Mouse (Mus musculus) liver, embryonic 13.5 days (tissue): ENCODE measurements around the gene Gnb1. TPM values are rescaled to one million over a fixed set of nuclear protein-coding genes. Genes with fewer than 3 reads are reported as not detected.

Experiments
- ATAC-seq: fragments of 200-750 bp; cut with Nextera tagmentation; 2 replicates; pipeline ENCODE4 v1.8.0; 2017; ENCODE audit warnings: low read depth, mild to moderate bottlenecking, moderate number of reproducible peaks, moderate library complexity
- DNase-seq: peaks from one replicate; pipeline ENCODE4 v3.0.0; 2022
- H3K27ac ChIP-seq: fragments of 300-500 bp; sonication (generic); 2 replicates; pipeline ENCODE4 v1.5.1; 2015; ENCODE audit warnings: moderate library complexity, mild to moderate bottlenecking, inconsistent platforms
- H3K27me3 ChIP-seq: fragments of 300-500 bp; sonication (generic); 2 replicates; pipeline ENCODE4 v1.6.1; 2015; ENCODE audit warnings: mild to moderate bottlenecking, inconsistent platforms
- H3K36me3 ChIP-seq: fragments of 300-500 bp; sonication (generic); 2 replicates; pipeline ENCODE4 v1.6.1; 2015; ENCODE audit warnings: mild to moderate bottlenecking, inconsistent platforms
- H3K4me1 ChIP-seq: fragments of 300-500 bp; sonication (generic); replicated peaks from 2 replicates; pipeline ENCODE4 v1.6.1; 2015; ENCODE audit warnings: inconsistent platforms
- H3K4me2 ChIP-seq: fragments of 300-500 bp; sonication (generic); 2 replicates; pipeline ENCODE4 v1.6.1; 2015; ENCODE audit warnings: inconsistent platforms, mild to moderate bottlenecking, moderate library complexity
- H3K4me3 ChIP-seq: fragments of 300-500 bp; sonication (generic); replicated peaks from 2 replicates; pipeline ENCODE4 v1.5.1; 2015; ENCODE audit warnings: mild to moderate bottlenecking, inconsistent platforms
- H3K9ac ChIP-seq: fragments of 300-500 bp; sonication (generic); 2 replicates; pipeline ENCODE4 v1.6.1; 2015; ENCODE audit warnings: mild to moderate bottlenecking, inconsistent platforms
- H3K9me3 ChIP-seq: fragments of 300-500 bp; sonication (generic); replicated peaks from 2 replicates; pipeline ENCODE4 v1.6.1; 2016; ENCODE audit warnings: inconsistent platforms
- WGBS: fragments of 180-500 bp; shearing (Covaris S2); methylation state at CpG from one replicate; pipeline ENCODE4 v1.1.7; 2015; ENCODE audit not compliant: insufficient replicate concordance; 5-methylcytosine and 5-hydroxymethylcytosine counted together
- polyA plus RNA-seq: library from polyadenylated mRNA; unstranded; fragments of >200 nt; fragmentation: Nextera tagmentation; extraction: Ambion mirVana; gene quantifications from 2 replicates; pipeline ENCODE4 v1.2.1, GENCODE M21; 2015

Gnb1 gene
- polyA plus RNA-seq, 1 experiment from 2014 or later: 130 TPM

- Histone ChIP-seq H3K4me1 (peaks cover 46% of the 10 kb centered on the region), H3K4me2 (no peak overlapping the region), H3K36me3 (no peaks in the 10 kb centered on the region), H3K9me3 (no peaks in the 10 kb centered on the region), H3K4me3 (no peak overlapping the region), H3K27ac (no peak overlapping the region), H3K27me3 (no peaks in the 10 kb centered on the region), H3K9ac (no peak overlapping the region)
- DNase-seq: no peak
- WGBS: 74% methylated on average over 5 of the region's 5 CpGs
- ATAC-seq: no peak
These were observed 14.6 kb downstream of the Gnb1 start for GRCm38 (mm10) chr4:155505671-155506295.

DNA sequence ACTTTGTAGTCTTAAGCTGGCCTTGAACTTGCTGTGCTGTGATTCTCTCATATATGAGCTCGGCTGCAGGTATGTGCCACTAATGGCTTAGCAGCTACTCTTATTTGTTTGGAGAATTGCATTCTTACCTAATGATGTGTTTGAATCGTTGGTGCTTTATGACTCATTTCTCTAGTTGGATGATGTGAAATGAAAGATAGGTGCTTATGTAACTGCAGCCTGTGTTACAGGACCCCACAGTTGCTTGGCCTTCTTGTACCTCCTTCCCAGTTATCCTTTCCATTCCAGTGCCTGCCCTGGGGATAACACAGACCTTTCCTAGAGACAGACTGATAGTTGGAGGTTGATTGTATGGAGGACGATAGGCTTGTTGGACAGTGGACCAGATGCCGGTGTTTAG lies 17.5 kb downstream of the Gnb1 start:
- H3K4me3 ChIP-seq: no peak overlapping the region
- H3K9me3 ChIP-seq: no peaks in the 10 kb centered on the region
- H3K9ac ChIP-seq: no peak overlapping the region
- no peak overlapping the region for H3K27ac ChIP-seq
- H3K27me3 ChIP-seq: no peaks in the 10 kb centered on the region
- H3K36me3 ChIP-seq: peaks cover 3% of the 10 kb centered on the region; the same call in 1 of the 2 replicates
- no peak for ATAC-seq
- DNase-seq: no peak
- H3K4me1 ChIP-seq: peaks cover 34% of the 10 kb centered on the region
- H3K4me2 ChIP-seq: no peak overlapping the region
- 77% methylated on average over 4 of the region's 4 CpGs for WGBS

DNA sequence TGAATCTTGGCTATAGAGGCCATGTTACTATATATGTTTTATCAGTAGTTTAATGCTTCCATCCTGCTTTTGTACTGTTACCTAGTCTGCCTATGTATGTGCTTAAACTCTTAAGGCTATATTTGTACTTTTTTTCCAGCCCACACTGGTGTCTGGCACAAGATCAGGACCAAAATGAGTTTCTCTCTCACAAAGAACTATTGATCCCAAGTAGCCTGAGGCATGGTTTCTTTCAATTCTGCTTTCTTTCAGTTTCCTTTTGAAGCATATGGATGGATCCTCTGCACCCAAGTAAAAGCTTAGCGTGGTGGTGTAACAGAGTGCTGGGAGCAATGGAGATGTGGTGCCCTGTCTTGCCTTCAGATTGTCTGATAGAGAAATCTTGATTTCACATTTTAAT lies 19.8 kb downstream of the Gnb1 start:
- DNase-seq: no peak
- no peaks in the 10 kb centered on the region for H3K9me3 ChIP-seq
- H3K9ac ChIP-seq: no peak overlapping the region
- H3K4me3 ChIP-seq: no peak overlapping the region
- no peaks in the 10 kb centered on the region for H3K27me3 ChIP-seq
- ATAC-seq: no peak
- H3K36me3 ChIP-seq: peaks cover 3% of the 10 kb centered on the region; the same call in 1 of the 2 replicates
- WGBS: 87% methylated on average over 1 of the region's 1 CpGs
- H3K27ac ChIP-seq: no peak overlapping the region
- H3K4me2 ChIP-seq: no peak overlapping the region
- H3K4me1 ChIP-seq: peaks cover 15% of the 10 kb centered on the region

DNA sequence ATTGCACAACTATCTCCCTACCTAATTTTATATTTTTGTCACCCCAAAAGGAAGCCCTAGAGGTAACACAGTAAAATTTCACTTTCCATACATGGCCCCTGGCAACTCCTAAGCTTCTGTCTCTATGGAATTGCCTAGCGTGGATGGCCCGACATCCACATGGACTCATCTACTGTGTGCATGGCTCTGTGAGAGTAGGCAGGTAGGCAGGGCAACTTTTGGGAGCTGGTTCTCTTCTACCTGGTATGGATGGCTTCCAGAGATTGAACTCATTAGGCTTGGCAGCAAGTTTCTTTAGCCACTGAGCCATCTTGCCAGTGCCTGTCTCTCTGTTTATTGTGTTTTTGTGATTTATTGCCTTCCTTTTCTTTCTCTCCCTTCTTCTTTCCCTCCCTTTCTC lies 23.6 kb downstream of the Gnb1 start:
- Histone ChIP-seq H3K4me1 (peaks cover 7% of the 10 kb centered on the region; the same call in 1 of the 2 replicates), H3K4me2 (no peak overlapping the region), H3K27me3 (no peaks in the 10 kb centered on the region), H3K36me3 (peaks cover 3% of the 10 kb centered on the region; the same call in 1 of the 2 replicates), H3K4me3 (no peak overlapping the region), H3K27ac (no peak overlapping the region), H3K9me3 (no peaks in the 10 kb centered on the region), H3K9ac (no peak overlapping the region)
- 88% methylated on average over 2 of the region's 2 CpGs for WGBS
- DNase-seq (no peak), ATAC-seq (no peak)

GRCm38 (mm10) chr4:155517948-155518517 lies 26.9 kb downstream of the Gnb1 start:
- Histone ChIP-seq H3K27me3 (no peaks in the 10 kb centered on the region), H3K36me3 (0 out of 2 replicates have a peak, but pooled peaks cover 9% of the 10 kb centered on the region), H3K9me3 (no peaks in the 10 kb centered on the region), H3K27ac (no peak overlapping the region), H3K4me2 (no peak overlapping the region), H3K9ac (no peak overlapping the region), H3K4me1 (peaks cover 4% of the 10 kb centered on the region; the same call in 1 of the 2 replicates), H3K4me3 (no peak overlapping the region)
- DNase-seq: no peak
- ATAC-seq: no peak
- 72% methylated on average over 7 of the region's 7 CpGs for WGBS

DNA sequence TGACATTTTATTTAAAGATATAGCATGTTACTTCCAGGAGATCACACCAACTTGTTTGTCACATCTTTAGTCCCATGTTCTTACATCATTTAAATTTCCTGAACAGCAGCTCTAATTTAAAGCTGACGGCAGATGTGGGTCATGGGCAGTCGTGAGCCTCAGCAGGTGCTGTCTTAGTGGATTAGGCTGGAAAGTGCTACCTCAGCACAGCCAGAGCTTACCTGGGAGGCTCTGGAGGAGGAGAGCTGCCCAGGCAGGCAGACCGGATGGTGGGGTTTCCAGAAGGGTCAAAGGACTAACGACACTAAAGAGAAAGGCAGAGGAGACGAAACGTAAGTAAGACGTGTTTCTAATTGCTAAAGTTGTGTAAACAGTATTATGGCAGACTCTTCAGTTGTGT lies 31.2 kb downstream of the Gnb1 start:
- Histone ChIP-seq H3K36me3 (peaks cover 15% of the 10 kb centered on the region), H3K4me1 (no peaks in the 10 kb centered on the region; the same call in 1 of the 2 replicates), H3K9ac (no peak overlapping the region), H3K4me3 (no peak overlapping the region), H3K27me3 (no peaks in the 10 kb centered on the region), H3K27ac (no peak overlapping the region; the same call in 1 of the 2 replicates), H3K9me3 (no peaks in the 10 kb centered on the region), H3K4me2 (no peak overlapping the region)
- 77% methylated on average over 7 of the region's 7 CpGs for WGBS
- ATAC-seq (no peak), DNase-seq (no peak)

- H3K4me2 ChIP-seq: no peak overlapping the region
- 79% methylated on average over 5 of the region's 5 CpGs for WGBS
- no peak overlapping the region for H3K9ac ChIP-seq
- H3K4me1 ChIP-seq: peaks cover 2% of the 10 kb centered on the region; the same call in 1 of the 2 replicates
- no peak for DNase-seq
- no peak for ATAC-seq
- H3K27me3 ChIP-seq: no peaks in the 10 kb centered on the region
- H3K36me3 ChIP-seq: peaks cover 36% of the 10 kb centered on the region
- H3K27ac ChIP-seq: no peak overlapping the region
- H3K4me3 ChIP-seq: no peak overlapping the region
- H3K9me3 ChIP-seq: no peaks in the 10 kb centered on the region
These were observed 34.6 kb downstream of the Gnb1 start for GRCm38 (mm10) chr4:155525751-155526150.

GRCm38 (mm10) chr4:155529294-155529693 lies 38.1 kb downstream of the Gnb1 start:
- Histone ChIP-seq H3K27ac (no peak overlapping the region), H3K27me3 (no peaks in the 10 kb centered on the region), H3K36me3 (peaks cover 49% of the 10 kb centered on the region), H3K4me2 (no peak overlapping the region), H3K9ac (no peak overlapping the region), H3K4me1 (peaks cover 2% of the 10 kb centered on the region; the same call in 1 of the 2 replicates), H3K9me3 (no peaks in the 10 kb centered on the region), H3K4me3 (no peak overlapping the region)
- ATAC-seq (no peak), DNase-seq (no peak)
- 61% methylated on average over 3 of the region's 3 CpGs for WGBS

DNA sequence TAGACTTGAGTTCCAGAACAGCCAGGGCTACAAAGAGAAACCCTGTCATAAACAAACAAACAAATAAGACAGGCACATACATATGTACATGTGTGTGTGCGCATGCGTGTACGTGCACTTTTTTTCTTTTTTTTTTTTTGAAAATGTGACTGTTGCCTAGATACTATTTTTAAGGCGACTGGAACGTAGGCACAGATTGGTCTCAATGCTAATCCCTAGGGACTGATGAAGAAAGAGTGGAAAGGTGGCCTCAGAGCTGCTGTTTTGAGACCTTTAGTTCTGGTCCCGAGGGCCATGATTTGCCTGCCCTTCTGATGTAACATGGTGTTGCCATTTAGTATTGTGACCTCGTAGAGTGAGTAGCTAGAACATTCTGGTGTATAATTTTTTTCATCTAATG lies 58.8 kb downstream of the Gnb1 start:
- H3K27ac ChIP-seq: no peak overlapping the region

DNA sequence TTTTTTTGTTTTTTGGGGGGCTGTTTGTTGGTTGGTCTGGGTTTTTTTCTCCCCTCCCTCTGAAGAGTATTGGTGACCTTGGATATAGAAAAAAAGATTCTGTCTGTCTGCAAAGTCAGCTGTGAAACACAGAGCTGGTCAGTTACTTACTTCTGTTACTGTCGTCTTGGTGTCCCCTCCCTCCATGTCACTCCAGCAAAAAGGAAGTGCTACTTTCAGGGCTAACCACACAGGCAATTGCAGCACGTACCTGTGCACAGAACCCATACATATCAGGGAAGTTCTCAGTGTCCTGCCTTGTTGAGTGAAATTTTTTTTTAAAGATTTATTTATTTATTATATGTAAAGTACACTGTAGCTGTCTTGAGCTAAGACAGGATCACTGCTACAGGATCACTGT lies 59.3 kb downstream of the Gnb1 start:
- no peaks in the 10 kb centered on the region for H3K9me3 ChIP-seq
- H3K4me1 ChIP-seq: peaks cover 9% of the 10 kb centered on the region
- ATAC-seq (no peak), DNase-seq (no peak)
- H3K4me2 ChIP-seq: no peak overlapping the region
- WGBS: 49% methylated on average over 2 of the region's 2 CpGs
- H3K4me3 ChIP-seq: no peak overlapping the region
- H3K36me3 ChIP-seq: peaks cover 72% of the 10 kb centered on the region
- no peak overlapping the region for H3K9ac ChIP-seq
- H3K27me3 ChIP-seq: no peaks in the 10 kb centered on the region
- H3K27ac ChIP-seq: no peak overlapping the region

More for the DNA sequence above, 58.8 kb downstream of the Gnb1 start:
- peaks cover 72% of the 10 kb centered on the region for H3K36me3 ChIP-seq
- no peaks in the 10 kb centered on the region for H3K9me3 ChIP-seq
- no peak for ATAC-seq
- 71% methylated on average over 7 of the region's 7 CpGs for WGBS
- H3K27me3 ChIP-seq: no peaks in the 10 kb centered on the region
- H3K4me1 ChIP-seq: peaks cover 9% of the 10 kb centered on the region
- no peak for DNase-seq
- no peak overlapping the region for H3K4me3 ChIP-seq
- no peak overlapping the region for H3K9ac ChIP-seq
- H3K4me2 ChIP-seq: no peak overlapping the region

GRCm38 (mm10) chr4:155551073-155551472 lies 59.9 kb downstream of the Gnb1 start:
- H3K9me3 ChIP-seq: no peaks in the 10 kb centered on the region
- H3K4me3 ChIP-seq: no peak overlapping the region
- no peak overlapping the region for H3K4me2 ChIP-seq
- peaks cover 9% of the 10 kb centered on the region for H3K4me1 ChIP-seq
- no peak overlapping the region for H3K27ac ChIP-seq
- WGBS: 83% methylated on average over 4 of the region's 4 CpGs
- H3K27me3 ChIP-seq: no peaks in the 10 kb centered on the region
- ATAC-seq (no peak), DNase-seq (no peak)
- no peak overlapping the region for H3K9ac ChIP-seq
- peaks cover 73% of the 10 kb centered on the region for H3K36me3 ChIP-seq
